Mouse (Mus musculus) adrenal gland, postnatal 4 days (tissue): ENCODE results near the gene Dpp6. TPM values are rescaled to one million over a fixed set of nuclear protein-coding genes. Genes with fewer than 3 reads are reported as not detected.
A peak's percentile ranks its signal among the peaks of the same experiment; 100 is the strongest.

Experiments used
- DNase-seq, 2 experiments: peaks; one replicate each; pipeline ENCODE4 v3.0.0; 2021 to 2022; ENCODE audit warnings: low spot score in 2 of 2, mixed read lengths in 2 of 2
- total RNA-seq, 2 experiments: library from RNA; stranded (reverse); gene quantifications; 2 replicates each; pipeline ENCODE4 v1.2.3; 2021

The Dpp6 gene
- total RNA-seq, 2 experiments from 2014 or later, result 8.1 to 9.3 TPM

GRCm38 (mm10) chr5:27716026-27716425 lies 899.0 kb downstream of the Dpp6 start:
- no peak for DNase-seq

GRCm38 (mm10) chr5:27717301-27717700 lies 900.3 kb downstream of the Dpp6 start:
- no peak for DNase-seq

GRCm38 (mm10) chr5:27719311-27719710 lies 902.3 kb downstream of the Dpp6 start:
- no peak for DNase-seq

GRCm38 (mm10) chr5:27724460-27724859 lies 907.5 kb downstream of the Dpp6 start:
- DNase-seq, result no peak

- DNase-seq, result peak in 1 of 2 experiments; percentile 13
Observed at GRCm38 (mm10) chr5:27730666-27731065, 913.7 kb downstream of the Dpp6 start.

GRCm38 (mm10) chr5:27731392-27731791 lies 914.4 kb downstream of the Dpp6 start:
- DNase-seq, result no peak

- DNase-seq, result peak in 1 of 2 experiments; percentile 7
Observed at GRCm38 (mm10) chr5:27732288-27732868, 915.4 kb downstream of the Dpp6 start.

- peak in 1 of 2 experiments; percentile 25 for DNase-seq
Observed at GRCm38 (mm10) chr5:27737168-27737567, 920.2 kb downstream of the Dpp6 start.

- no peak for DNase-seq
Observed at GRCm38 (mm10) chr5:27739216-27739615, 922.2 kb downstream of the Dpp6 start.

GRCm38 (mm10) chr5:27744944-27745343 lies 927.9 kb downstream of the Dpp6 start:
- no peak for DNase-seq

- no peak for DNase-seq
Observed at GRCm38 (mm10) chr5:27765780-27766179, 948.8 kb downstream of the Dpp6 start.

GRCm38 (mm10) chr5:27767948-27768347 lies 950.9 kb downstream of the Dpp6 start:
- DNase-seq, result no peak
